Mouse (Mus musculus) liver, adult (tissue): ENCODE data around the gene Slc38a10.

ENCODE experiments used
- GATA4 ChIP-seq: IDR thresholded peaks from 2 replicates; pipeline ENCODE4 v1.6.1; 2014; ENCODE audit warnings: mild to moderate bottlenecking, low read length; ENCODE audit not compliant: insufficient replicate concordance

Gene Slc38a10

DNA sequence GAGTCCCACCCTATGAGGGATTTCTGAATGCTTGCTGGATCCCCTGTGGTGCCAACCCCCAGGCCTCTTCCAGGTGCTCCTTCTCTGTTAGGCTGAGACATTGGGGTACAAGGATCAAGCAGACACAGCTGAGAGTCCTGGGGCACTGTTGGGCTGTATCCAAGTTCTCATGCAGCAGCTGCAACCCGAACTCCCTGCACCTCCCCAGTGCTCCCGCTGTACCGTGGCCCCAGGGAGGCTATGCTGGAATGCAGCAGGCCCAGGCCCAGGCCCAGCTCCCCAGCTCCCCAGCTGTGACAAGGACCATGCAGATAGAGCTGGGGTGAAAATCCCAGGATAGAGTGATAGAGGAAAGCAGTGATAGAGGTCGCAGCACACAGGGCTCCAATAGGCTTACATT is 10.1 kb upstream of the Slc38a10 start:
- TF ChIP-seq GATA4, result no peak

DNA sequence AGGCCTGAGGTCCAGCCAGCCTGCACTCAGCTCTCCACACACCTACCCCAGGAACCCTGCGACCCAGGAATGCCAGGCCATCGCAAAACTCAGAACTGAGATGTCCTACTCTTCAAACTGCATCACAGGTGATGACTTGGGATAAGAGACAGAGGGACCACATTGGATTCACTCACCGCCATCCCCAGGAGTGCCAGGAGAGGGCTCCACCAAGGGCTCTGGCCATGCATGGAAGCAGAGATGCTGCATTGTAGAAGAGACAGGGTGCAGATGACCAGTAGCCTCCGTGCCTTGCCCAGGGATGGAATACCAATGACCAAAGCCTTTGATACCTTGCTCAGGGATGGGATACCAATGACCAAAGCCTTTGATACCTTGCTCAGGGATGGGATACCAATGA is 9.3 kb upstream of the Slc38a10 start:
- TF ChIP-seq GATA4, result no peak

DNA sequence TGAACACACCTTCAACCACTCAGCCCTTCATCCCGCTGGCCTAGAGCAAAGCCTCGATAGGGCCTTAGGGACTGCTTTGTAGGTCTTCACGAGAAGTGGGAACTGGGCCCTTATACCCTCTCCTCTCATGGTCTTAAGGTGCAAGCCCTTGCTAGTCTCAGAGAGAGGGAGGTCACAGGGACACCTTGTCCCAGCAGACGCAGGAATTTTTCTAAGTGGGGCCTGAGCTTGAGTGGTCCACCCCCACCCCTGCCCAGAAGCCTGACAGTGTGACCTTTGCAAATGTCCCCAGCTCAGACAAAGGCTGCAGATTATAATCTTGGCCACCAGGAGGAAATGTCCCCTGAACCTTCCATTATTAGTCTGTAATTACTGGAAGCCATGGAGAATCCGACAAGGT is 8.5 kb upstream of the Slc38a10 start:
- no peak for TF ChIP-seq GATA4

DNA sequence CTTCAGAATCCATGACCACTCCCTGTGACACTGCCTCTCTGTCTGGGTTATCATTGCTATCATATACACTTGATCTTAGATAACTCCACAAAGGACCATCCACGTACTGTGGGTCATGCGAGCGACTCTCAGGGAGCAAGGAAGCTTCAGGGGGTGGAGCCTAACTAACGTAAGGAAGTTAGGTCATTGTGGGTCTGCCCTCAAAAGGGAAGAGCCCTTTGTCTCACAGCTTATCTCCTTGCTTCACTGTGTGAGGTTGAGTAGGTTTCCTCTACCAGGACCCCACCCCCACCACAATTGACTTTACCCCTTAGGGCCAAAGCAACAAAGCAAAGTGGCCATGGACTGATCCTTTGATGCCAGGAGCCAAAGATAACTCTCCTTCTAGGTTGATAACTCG is 7.7 kb upstream of the Slc38a10 start:
- peak; percentile 46; the same call in 1 of the 2 replicates for TF ChIP-seq GATA4

DNA sequence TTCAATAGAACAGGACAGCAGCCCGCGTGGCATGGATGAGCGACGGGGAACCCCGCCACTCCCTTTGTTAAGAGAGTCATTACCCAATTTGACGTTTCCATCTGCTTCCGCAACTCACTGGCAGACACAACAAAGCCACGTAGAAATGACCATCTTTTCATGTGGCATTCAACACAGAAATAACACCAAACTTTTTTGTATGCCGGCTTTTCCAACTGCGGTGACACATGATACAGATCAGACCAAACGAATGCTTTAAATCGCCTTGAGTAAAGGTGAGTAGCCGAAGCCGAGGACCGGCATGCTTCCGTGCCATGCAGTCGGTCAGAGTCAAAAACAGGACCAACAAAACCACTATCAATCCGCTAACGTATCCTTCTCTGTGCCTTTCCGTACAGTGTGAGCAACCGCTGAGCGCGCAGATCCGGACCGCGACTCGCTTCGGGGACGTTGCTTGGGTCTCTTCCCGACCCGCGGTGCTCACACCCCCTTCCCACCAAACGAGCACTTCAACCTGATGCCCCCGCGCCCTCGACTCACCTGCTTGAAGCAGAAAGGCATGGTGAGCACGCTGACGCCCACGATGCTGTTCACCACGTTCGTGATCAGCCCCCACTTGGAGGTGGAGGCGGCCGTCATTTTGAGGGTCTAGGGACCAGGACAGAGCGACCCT is 570 bp downstream of the Slc38a10 start:
- no peak for TF ChIP-seq GATA4

DNA sequence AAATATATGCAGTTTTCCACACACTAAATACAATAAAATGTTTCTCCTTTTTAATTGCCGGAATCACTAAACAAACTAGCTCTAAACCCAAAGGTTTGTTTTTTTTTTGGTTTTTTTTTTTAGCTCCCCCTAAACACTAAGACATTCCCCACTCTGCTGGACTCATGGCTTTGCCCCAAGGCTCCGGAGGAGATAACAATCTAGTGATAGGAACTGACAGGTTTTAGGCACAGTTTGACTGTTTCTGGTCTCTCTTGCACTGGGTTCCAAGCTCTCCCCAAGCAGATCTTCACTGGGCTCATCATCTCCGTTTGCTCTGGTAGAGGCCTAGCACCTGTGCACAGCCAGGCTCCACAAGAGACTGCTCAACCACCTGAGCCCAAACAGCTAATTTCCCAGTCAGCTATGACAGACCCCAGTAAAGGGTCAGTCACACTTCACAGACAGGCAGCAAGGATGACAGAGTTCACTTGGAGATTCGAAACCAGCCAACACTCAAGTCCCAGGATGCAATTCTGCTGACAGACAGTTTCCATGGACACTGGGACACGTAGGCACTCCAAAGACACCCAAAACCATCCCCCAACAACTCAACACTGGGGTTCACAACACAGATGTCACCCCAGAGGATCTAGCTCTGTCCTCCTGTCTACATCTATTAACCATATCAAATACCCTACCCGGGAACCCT is 1.5 kb downstream of the Slc38a10 start:
- TF ChIP-seq GATA4, result no peak

DNA sequence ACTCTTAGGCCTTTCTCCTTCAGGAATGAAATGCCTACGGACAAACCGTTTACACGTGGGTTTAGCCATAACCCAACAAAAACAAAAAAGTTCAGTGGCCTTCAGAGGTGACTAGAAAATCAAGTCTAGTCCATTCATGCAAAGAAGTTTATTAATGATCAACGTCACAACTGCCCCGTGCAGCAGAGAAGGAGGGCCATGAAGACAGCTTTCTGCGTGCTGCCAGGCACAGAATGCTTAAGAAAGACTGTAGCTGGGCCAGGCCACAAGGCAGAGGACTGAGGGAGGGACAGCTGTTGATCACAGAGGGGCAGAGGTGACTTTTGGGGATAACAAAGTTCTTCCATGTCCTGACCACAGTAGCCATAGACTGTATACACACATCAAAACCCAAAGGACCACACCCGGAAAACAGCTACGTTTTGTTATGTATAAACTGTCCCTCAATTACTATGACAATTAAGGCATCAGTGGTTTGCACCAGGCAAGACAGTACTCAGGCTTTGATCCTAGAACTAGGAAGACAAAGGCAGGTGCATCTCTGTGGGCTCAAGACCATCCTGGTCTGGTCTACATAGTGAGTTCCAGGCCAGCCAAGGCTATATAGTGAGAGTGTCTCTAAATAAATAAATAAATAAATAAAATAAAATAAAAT is 2.8 kb downstream of the Slc38a10 start:
- TF ChIP-seq GATA4, result no peak

DNA sequence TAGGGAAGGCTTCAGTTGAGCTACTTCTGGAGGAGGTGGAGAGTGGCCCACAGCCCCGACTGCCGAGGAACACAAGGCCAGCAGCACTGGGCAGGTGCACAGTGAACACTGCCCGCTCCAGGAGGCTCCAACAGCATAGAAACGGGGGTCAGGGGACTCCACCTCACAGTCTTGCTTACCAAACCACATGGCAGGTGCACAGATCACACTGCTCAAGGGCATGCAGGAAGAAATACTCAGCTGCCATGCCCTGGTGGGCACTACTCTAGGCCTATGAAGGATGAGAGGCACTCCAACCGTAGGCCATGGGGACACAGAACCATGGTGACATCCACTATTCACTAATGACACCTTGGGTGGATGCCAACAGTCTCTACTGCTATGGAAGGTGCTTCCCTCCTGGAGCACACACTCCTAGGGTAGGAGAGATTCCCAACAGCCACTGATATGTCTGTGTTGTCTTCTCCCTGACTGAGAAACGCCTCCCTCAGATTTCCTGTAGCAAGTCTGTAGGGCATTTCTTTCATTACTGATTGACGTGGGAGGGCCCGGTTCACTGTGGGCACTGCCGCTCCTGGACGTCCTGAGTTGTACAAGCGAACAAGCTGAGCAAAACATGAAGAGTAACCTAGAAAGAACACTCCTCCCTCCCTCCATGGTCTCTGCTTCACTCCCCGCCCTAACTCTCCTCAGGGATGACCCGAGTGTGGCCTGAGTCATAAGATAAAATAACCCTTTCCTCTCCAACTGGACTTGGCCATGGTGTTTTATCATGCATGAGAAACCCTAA is 7.2 kb downstream of the Slc38a10 start:
- no peak for TF ChIP-seq GATA4

DNA sequence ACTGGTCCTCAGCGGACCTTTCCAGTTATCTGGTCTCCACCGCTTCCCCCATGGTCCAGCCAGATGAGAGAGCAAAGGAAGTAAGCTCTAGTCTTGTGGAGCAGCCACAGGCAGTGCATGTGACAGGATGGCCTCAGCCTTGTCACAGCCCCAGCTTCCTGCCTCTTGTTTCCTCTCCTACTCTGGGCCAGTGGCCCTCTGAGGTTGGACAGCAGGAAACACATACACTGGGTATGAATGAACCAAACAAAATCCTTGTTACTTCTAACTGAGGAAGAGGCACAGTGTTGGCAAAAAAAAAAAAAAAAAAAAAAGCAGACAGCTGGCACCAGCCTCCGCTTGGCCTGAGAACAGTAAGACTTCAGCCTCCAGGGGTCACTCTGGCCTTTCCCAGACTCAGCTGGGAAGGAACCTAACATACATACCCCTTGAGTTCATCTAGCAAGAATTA is 8.5 kb downstream of the Slc38a10 start:
- peak; percentile 93 for TF ChIP-seq GATA4

DNA sequence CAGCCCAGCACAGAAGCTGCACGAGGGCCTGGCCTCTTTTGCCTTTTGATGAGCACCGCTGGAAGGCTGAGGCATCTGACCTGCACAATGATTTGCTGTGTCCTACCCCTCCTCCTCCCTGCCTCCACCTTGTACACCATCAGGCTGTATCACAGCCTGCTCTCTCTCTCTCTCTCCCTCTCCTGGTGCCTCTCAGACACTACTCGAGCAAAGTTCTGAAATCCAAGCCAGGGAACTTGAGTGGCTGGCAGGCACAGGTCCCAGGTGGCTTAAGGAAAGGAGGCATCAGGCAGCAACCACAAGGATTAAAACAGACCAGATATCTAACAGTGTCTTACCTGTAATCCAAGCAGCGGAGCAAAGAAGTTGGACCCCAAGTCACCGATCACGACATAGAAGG is 10.9 kb downstream of the Slc38a10 start:
- TF ChIP-seq GATA4, result no peak

DNA sequence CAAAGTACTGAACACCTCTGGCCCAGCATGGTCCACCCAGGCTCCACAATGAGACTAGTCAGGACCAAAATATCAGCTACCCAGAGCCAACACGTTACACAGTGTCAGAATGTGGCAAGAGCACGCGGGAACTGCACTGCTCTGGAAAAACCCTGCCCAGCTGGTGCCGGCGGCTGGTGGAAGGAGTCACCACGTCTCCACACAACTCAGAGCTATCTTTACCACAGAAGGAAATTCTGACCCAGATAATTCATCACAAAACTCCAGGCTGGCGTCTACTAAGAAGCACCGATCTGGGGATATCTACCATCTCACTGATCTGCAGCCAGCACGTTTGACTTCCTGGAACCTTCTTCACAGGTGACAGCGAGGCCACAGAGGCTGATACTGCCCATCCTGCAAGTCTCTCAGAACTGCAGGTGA is 11.8 kb downstream of the Slc38a10 start:
- TF ChIP-seq GATA4, result no peak

DNA sequence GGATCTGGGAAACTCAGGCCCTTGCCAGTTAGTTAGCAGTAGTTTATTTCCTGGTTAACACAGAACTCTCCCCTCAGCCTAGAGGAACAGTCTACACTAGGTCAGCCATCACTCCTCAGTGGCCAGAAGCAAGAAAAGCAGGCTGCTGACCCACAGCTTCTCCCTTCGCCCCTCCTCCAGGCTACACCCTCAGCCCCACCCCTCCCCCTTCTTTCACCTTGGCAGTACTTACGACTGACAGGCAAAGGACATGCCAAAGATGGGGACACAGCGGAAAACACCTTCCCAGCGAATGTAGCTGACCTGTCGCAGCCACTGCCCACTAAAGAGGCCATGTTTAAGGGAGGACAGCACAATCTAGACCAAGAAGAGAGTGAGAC is 13.5 kb downstream of the Slc38a10 start:
- TF ChIP-seq GATA4, result no peak

DNA sequence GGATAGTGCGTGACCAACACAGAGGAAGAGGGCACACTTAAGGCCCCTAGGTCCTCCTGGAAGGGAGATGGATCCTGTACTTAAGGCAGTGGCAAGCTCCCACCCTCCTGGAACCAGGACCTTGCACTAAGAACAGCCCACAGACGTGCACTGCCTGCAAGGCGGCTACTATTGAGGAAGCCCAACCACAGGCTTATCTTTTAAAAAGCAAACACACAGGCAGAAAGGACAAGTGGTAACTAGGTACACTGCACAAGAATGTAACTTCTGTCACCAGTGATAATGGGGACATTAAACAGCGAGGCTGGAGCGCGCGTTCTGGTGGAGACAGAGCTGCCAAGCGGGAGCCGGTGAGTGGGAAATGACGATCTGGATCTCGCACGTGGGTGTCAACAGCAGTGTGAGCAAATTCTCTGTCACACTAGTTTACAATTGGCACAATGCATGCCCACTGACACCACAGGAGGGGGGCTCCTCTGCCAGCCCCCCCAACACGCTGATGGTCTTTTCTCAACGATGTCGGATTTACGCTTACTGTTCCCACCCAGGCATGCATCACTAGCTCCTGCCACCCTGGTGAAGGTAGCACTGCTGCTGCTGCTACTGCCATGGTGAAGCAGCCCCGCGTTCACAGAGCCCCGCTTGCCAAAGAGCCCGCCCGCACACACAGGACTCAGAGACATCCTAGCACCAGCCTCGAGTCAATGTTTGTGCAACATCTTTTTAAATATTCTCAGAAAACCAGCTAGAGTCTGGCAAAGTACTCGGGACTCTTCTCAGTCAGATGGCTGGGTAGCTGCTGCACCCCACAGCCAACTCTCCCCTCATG is 14.1 kb downstream of the Slc38a10 start:
- TF ChIP-seq GATA4, result no peak

DNA sequence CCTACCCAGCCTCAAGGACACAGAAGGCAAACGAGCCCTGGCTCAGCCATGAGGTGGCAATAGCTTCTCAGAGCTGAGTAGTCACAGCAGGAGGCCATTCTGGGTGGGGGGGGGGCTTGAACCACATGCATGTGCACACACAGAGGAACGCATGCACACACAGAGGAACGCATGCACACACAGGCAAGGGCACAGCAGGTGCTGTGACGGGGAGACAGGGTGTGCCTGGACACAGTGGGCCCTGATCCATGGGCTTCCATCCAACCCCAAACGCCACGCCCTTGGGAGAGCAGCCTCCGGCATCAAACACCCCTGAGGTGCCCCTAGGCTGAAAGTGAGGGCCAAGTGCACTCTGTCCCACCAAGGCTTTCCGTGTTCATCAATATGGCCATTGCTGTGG is 15.0 kb downstream of the Slc38a10 start:
- TF ChIP-seq GATA4, result no peak
